In genomic region chr14:77036226-77037046, GRCm38 (mm10) we compare ENCODE assay signal across 8 mouse cellular contexts. TPM values are rescaled to one million over a fixed set of nuclear protein-coding genes. Genes with fewer than 3 reads are reported as not detected.
DNase-seq lines count a peak whose midpoint lies in the region; ATAC-seq lines count a peak whose summit lies in the region.

Gene Ccdc122 (plus strand): TSS chr14:77036772.
Gene Lacc1 (minus strand): TSS chr14:77036904.

- 0 out of 2 replicates have a peak, but pooled peaks cover 2% of the 10 kb centered on the region for H3K36me3 ChIP-seq in embryonic facial prominence, embryonic 15.5 days
- no peaks in the 10 kb centered on the region for H3K36me3 ChIP-seq in heart, embryonic 10.5 days
- no peaks in the 10 kb centered on the region for H3K36me3 ChIP-seq in kidney, embryonic 14.5 days (ENCODE audit: control insufficient read depth, insufficient read depth, low read length)
- no peaks in the 10 kb centered on the region for H3K36me3 ChIP-seq in liver, embryonic 11.5 days (ENCODE audit: control insufficient read depth, insufficient read depth, low read length)

- H3K27ac ChIP-seq in embryonic facial prominence, embryonic 15.5 days (replicated peaks): peak within 1 kb of the TSS; percentile 66
- H3K27ac ChIP-seq in heart, embryonic 10.5 days: peak within 1 kb of the TSS; percentile 95
- no peak within 1 kb of the TSS for H3K27ac ChIP-seq in kidney, embryonic 14.5 days (ENCODE audit: low read depth, low read length)
- H3K27ac ChIP-seq in liver, embryonic 11.5 days (ENCODE audit: low read depth, low read length): no peak within 1 kb of the TSS; the same call in 1 of the 2 replicates

- H3K9ac ChIP-seq in embryonic facial prominence, embryonic 15.5 days: peak within 1 kb of the TSS; percentile 53
- H3K9ac ChIP-seq in kidney, embryonic 14.5 days (ENCODE audit: low read depth, low read length): peak within 1 kb of the TSS; percentile 75
- H3K9ac ChIP-seq in liver, embryonic 11.5 days (ENCODE audit: low read depth, low read length): peak within 1 kb of the TSS; percentile 81

- peak; percentile 72; the same call in 1 of the 2 replicates for ATAC-seq in embryonic facial prominence, embryonic 15.5 days (ENCODE audit: insufficient number of reproducible peaks, low FRiP score, low TSS enrichment, low read depth)
- peak; percentile 82 for ATAC-seq in kidney, embryonic 14.5 days (ENCODE audit: low FRiP score, low TSS enrichment)
- peak; percentile 88 for ATAC-seq in liver, embryonic 11.5 days (replicated peaks; ENCODE audit: low FRiP score)
- peak; percentile 56 for ATAC-seq in monocyte, adult 5-6 weeks (replicated peaks; ENCODE audit: insufficient number of reproducible peaks, low FRiP score, low TSS enrichment, poor library complexity, severe bottlenecking)

- no peaks in the 10 kb centered on the region for H3K27me3 ChIP-seq in embryonic facial prominence, embryonic 15.5 days
- no peaks in the 10 kb centered on the region for H3K27me3 ChIP-seq in heart, embryonic 10.5 days (ENCODE audit: insufficient read depth, poor library complexity, severe bottlenecking)
- no peaks in the 10 kb centered on the region for H3K27me3 ChIP-seq in kidney, embryonic 14.5 days (ENCODE audit: control insufficient read depth, insufficient read depth, low read length)
- H3K27me3 ChIP-seq in liver, embryonic 11.5 days (replicated peaks; ENCODE audit: control insufficient read depth, insufficient read depth, low read length): no peaks in the 10 kb centered on the region

- peak within 1 kb of the TSS; percentile 66 for H3K4me3 ChIP-seq in embryonic facial prominence, embryonic 15.5 days (replicated peaks)
- H3K4me3 ChIP-seq in heart, embryonic 10.5 days: peak within 1 kb of the TSS; percentile 83
- H3K4me3 ChIP-seq in kidney, embryonic 14.5 days (ENCODE audit: low read length): peak within 1 kb of the TSS; percentile 70
- H3K4me3 ChIP-seq in liver, embryonic 11.5 days (ENCODE audit: low read depth, low read length): peak within 1 kb of the TSS; percentile 77

- peak within 1 kb of the TSS; percentile 82 for H3K4me2 ChIP-seq in embryonic facial prominence, embryonic 15.5 days (replicated peaks)
- H3K4me2 ChIP-seq in kidney, embryonic 14.5 days (replicated peaks; ENCODE audit: low read depth, low read length): peak within 1 kb of the TSS; percentile 82
- H3K4me2 ChIP-seq in liver, embryonic 11.5 days: peak within 1 kb of the TSS; percentile 85

- H3K9me3 ChIP-seq in embryonic facial prominence, embryonic 15.5 days (replicated peaks): no peaks in the 10 kb centered on the region
- H3K9me3 ChIP-seq in heart, embryonic 10.5 days: no peaks in the 10 kb centered on the region
- no peaks in the 10 kb centered on the region for H3K9me3 ChIP-seq in kidney, embryonic 14.5 days (ENCODE audit: control insufficient read depth, low read length)
- no peaks in the 10 kb centered on the region for H3K9me3 ChIP-seq in liver, embryonic 11.5 days (ENCODE audit: control insufficient read depth, low read length)

- under 1% methylated on average over 84 of the region's 86 CpGs for WGBS in embryonic facial prominence, embryonic 15.5 days
- WGBS in heart, embryonic 10.5 days: under 1% methylated on average over 85 of the region's 86 CpGs
- under 1% methylated on average over 67 of the region's 86 CpGs for WGBS in kidney, embryonic 14.5 days
- under 1% methylated on average over 85 of the region's 86 CpGs for WGBS in liver, embryonic 11.5 days

- DNase-seq in 416B (ENCODE audit: low read depth): peak; percentile 78
- peak; percentile 73 to 81 for DNase-seq in adrenal gland, postnatal 4 days (ENCODE audit: low spot score in 2 of 2)
- peak; percentile 87 for DNase-seq in heart, embryonic 10.5 days (ENCODE audit: low spot score)
- DNase-seq in liver, embryonic 11.5 days (ENCODE audit: low spot score): peak; percentile 85
- peak; percentile 79 to 81 for DNase-seq in spleen, postnatal 36 days (ENCODE audit: low spot score in 2 of 2)

- peaks cover 16% of the 10 kb centered on the region; the same call in 1 of the 2 replicates for H3K4me1 ChIP-seq in embryonic facial prominence, embryonic 15.5 days
- H3K4me1 ChIP-seq in heart, embryonic 10.5 days: peaks cover 16% of the 10 kb centered on the region; the same call in 1 of the 2 replicates
- H3K4me1 ChIP-seq in kidney, embryonic 14.5 days (ENCODE audit: control insufficient read depth, insufficient read depth, low read length): no peaks in the 10 kb centered on the region
- no peaks in the 10 kb centered on the region; the same call in 1 of the 2 replicates for H3K4me1 ChIP-seq in liver, embryonic 11.5 days (replicated peaks; ENCODE audit: control insufficient read depth, insufficient read depth, low read length)

RNA-seq across cellular contexts. Expression of gene Ccdc122, which starts in this region (rescaled TPM):
- 10 to 100 TPM in 1 of 2 experiments, 1 to 10 TPM in 1; 9.4 to 12.9 TPM for total RNA-seq in adrenal gland, postnatal 4 days (2021)
- polyA plus RNA-seq in embryonic facial prominence, embryonic 15.5 days (2015; fragmentation: Nextera tagmentation; extraction: Ambion mirVana): 4.5 and 4.7 TPM in 2 replicates
- 1.5 and 2.3 TPM in 2 replicates for polyA plus RNA-seq in heart, embryonic 10.5 days (2016; fragmentation: Nextera tagmentation; extraction: Ambion mirVana)
- polyA plus RNA-seq in kidney, embryonic 14.5 days (2014; fragmentation: Nextera tagmentation; extraction: Ambion mirVana): 1.7 and 1.8 TPM in 2 replicates
- polyA plus RNA-seq in liver, embryonic 11.5 days (2014; fragmentation: Nextera tagmentation; extraction: Ambion mirVana): 2.3 and 3.1 TPM in 2 replicates
- 3.9 to 7.9 TPM (median 5.3 TPM) in 3 replicates for total RNA-seq in monocyte, adult 5-6 weeks (2017)

RNA-seq across cellular contexts. Expression of gene Lacc1, which starts in this region (rescaled TPM):
- 10 to 100 TPM; 15.5 to 16.8 TPM for total RNA-seq in adrenal gland, postnatal 4 days (2021)
- 12.8 and 15.0 TPM in 2 replicates for polyA plus RNA-seq in embryonic facial prominence, embryonic 15.5 days (2015; fragmentation: Nextera tagmentation; extraction: Ambion mirVana)
- polyA plus RNA-seq in heart, embryonic 10.5 days (2016; fragmentation: Nextera tagmentation; extraction: Ambion mirVana): 9.0 and 11.1 TPM in 2 replicates
- 6.5 and 7.5 TPM in 2 replicates for polyA plus RNA-seq in kidney, embryonic 14.5 days (2014; fragmentation: Nextera tagmentation; extraction: Ambion mirVana)
- 8.1 and 8.4 TPM in 2 replicates for polyA plus RNA-seq in liver, embryonic 11.5 days (2014; fragmentation: Nextera tagmentation; extraction: Ambion mirVana)
- total RNA-seq in monocyte, adult 5-6 weeks (2017): 29.6 to 36.6 TPM (median 36.2 TPM) in 3 replicates

Comparison
In these comparisons a context has a peak if more than half of its experiments do, and no peak if none do; other contexts are left out.
1. H3K27ac ChIP-seq: peak in embryonic facial prominence, embryonic 15.5 days (single experiment) and heart, embryonic 10.5 days (single experiment); none in kidney, embryonic 14.5 days (single experiment) and liver, embryonic 11.5 days (single experiment).
2. Peak in every context shown above with its lines, with median percentiles within 50 percentile points of each other: DNase-seq, ATAC-seq, H3K4me2 ChIP-seq, H3K4me3 ChIP-seq and H3K9ac ChIP-seq.